Mouse (Mus musculus): ENCODE results near the gene St8sia1. TPM values are rescaled to one million over a fixed set of nuclear protein-coding genes. Genes with fewer than 3 reads are reported as not detected.

The St8sia1 gene
- total RNA-seq, 2 experiments from 2014 or later: 0.89 to 1.3 TPM

GRCm38 (mm10) chr6:142947029-142947428 lies 17.2 kb downstream of the St8sia1 start:
- DNase-seq: no peak
- intact Hi-C loops (cut with DNase I): no loop called here

- intact Hi-C loops (cut with DNase I): no loop called here
- DNase-seq: no peak
Measured at GRCm38 (mm10) chr6:142946069-142946871, 18.0 kb downstream of the St8sia1 start.

GRCm38 (mm10) chr6:142945461-142945860 lies 18.8 kb downstream of the St8sia1 start:
- DNase-seq: no peak
- intact Hi-C loops (cut with DNase I): no loop called here

- no peak for DNase-seq
- intact Hi-C loops (cut with DNase I): no loop called here
Measured at GRCm38 (mm10) chr6:142944470-142944869, 19.8 kb downstream of the St8sia1 start.

GRCm38 (mm10) chr6:142943419-142943818 lies 20.8 kb downstream of the St8sia1 start:
- DNase-seq: no peak
- intact Hi-C loops (cut with DNase I): no loop called here

GRCm38 (mm10) chr6:142941596-142942381 lies 22.5 kb downstream of the St8sia1 start:
- intact Hi-C loops (cut with DNase I): no loop called here
- DNase-seq: no peak

GRCm38 (mm10) chr6:142941078-142941477 lies 23.2 kb downstream of the St8sia1 start:
- intact Hi-C loops (cut with DNase I): no loop called here
- no peak for DNase-seq

GRCm38 (mm10) chr6:142938549-142939345 lies 25.5 kb downstream of the St8sia1 start:
- intact Hi-C loops (cut with DNase I): no loop called here
- peak; percentile 21 to 24 for DNase-seq

- intact Hi-C loops (cut with DNase I): no loop called here
- DNase-seq: no peak
Measured at GRCm38 (mm10) chr6:142938074-142938473, 26.2 kb downstream of the St8sia1 start.

- no peak for DNase-seq
- intact Hi-C loops (cut with DNase I): no loop called here
Measured at GRCm38 (mm10) chr6:142932582-142932981, 31.7 kb downstream of the St8sia1 start.

GRCm38 (mm10) chr6:142932144-142932543 lies 32.1 kb downstream of the St8sia1 start:
- DNase-seq: no peak

GRCm38 (mm10) chr6:142928551-142929309 lies 35.5 kb downstream of the St8sia1 start:
- DNase-seq: no peak

More at GRCm38 (mm10) chr6:142932144-142932543, 32.1 kb downstream of the St8sia1 start:
- intact Hi-C loops (cut with DNase I): no loop called here

GRCm38 (mm10) chr6:142926901-142927605 lies 37.2 kb downstream of the St8sia1 start:
- DNase-seq: no peak
- intact Hi-C loops (cut with DNase I): no loop called here

More at GRCm38 (mm10) chr6:142928551-142929309, 35.5 kb downstream of the St8sia1 start:
- intact Hi-C loops (cut with DNase I): no loop called here

- DNase-seq: no peak
- intact Hi-C loops (cut with DNase I): no loop called here
Measured at GRCm38 (mm10) chr6:142925921-142926320, 38.3 kb downstream of the St8sia1 start.

- intact Hi-C loops (cut with DNase I): no loop called here
Measured at GRCm38 (mm10) chr6:142925374-142925773, 38.9 kb downstream of the St8sia1 start.

GRCm38 (mm10) chr6:142920901-142921300 lies 43.4 kb downstream of the St8sia1 start:
- intact Hi-C loops (cut with DNase I): no loop called here
- DNase-seq: peak; percentile 69 to 77

More at GRCm38 (mm10) chr6:142925374-142925773, 38.9 kb downstream of the St8sia1 start:
- no peak for DNase-seq

GRCm38 (mm10) chr6:142918691-142919090 lies 45.6 kb downstream of the St8sia1 start:
- DNase-seq: no peak
- intact Hi-C loops (cut with DNase I): no loop called here

- intact Hi-C loops (cut with DNase I): no loop called here
- no peak for DNase-seq
Measured at GRCm38 (mm10) chr6:142917471-142917901, 46.8 kb downstream of the St8sia1 start.

- no peak for DNase-seq
Measured at GRCm38 (mm10) chr6:142916271-142916941, 47.8 kb downstream of the St8sia1 start.

More at GRCm38 (mm10) chr6:142916271-142916941, 47.8 kb downstream of the St8sia1 start:
- intact Hi-C loops (cut with DNase I): no loop called here

Measured in heart, postnatal 10 days (tissue).